Mouse (Mus musculus): ENCODE data around the gene Vhl.
A peak's percentile ranks its signal among the peaks of the same experiment; 100 is the strongest.

Vhl gene

DNA sequence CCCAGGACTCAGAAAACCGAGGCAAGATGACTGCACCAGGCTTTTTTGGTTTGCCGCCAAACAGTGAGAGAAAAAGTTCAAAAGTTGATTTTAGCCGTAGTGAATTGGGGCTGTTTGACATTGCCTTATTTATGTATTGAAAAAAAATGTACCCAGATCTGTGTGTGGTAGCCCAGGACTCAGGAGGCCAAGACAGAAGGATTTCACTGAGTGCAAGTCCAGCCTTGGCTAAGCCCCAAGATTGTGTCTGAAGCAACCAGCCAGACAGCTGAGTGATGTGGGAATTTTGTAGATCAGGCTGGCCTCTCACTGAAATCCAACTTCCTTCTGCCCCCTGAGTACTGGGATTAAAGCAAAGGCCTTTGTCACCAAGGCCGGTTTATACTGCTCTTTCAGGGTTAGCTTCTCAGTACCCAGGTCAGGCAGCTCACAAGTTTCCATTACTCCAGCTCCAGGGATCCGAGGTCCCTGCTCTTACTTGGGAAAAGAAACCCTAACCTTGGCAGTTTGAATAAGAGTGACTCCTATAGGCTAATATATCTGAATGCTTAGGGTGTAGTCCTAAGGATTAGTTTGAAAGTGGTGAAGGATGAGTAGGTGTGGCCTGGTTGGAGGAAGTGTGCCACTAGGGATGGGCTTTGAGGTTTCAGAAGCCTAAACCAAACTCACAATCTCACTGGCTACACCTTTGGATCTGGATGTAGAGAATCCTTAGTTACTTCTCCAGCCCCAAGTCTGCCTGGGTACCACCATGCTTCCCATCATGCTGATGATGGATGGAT is 1.4 kb downstream of the Vhl start:
- DNase-seq (ENCODE audit: low spot score), result peak; percentile 85

DNA sequence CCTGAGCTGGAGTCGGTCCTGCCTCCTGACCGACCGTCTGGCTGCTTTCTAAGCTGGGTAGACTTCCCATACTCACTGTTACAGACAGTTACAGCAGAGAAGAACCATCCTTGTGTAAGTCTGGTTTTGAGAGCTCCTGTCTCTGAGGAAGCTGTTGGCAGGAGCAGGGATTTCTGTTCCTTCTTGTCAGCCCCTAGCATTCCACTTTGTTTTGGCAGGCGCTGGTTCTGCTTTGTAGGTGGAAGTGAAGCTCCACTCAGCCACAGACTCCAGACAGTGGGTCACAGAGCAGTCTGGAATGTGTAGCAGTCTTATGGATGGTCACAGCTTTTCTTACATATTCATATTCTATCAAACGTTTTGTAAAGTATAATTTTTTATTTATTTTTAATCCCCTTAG is 6.6 kb downstream of the Vhl start:
- DNase-seq (ENCODE audit: low spot score), result no peak

DNA sequence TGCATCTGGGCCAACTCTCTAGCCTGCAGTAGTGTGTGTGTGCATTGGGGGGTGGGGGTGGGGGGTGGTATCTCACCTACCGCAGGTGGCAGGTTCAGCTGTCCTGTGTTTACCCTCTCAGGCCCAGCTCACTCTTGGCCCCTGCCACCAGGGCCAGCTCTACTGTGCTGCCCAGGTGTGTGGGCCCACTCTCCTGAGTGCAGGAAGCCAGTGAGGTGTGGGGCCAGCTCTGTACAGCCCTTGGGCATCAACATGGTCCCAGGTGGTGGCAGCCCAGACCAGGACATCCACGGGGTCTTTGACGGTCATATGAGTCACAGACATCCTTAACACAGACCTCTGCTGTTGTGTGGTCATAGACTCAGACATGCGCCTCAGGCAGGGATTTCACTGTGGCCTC is 9.1 kb downstream of the Vhl start:
- DNase-seq (ENCODE audit: low spot score), result no peak

DNA sequence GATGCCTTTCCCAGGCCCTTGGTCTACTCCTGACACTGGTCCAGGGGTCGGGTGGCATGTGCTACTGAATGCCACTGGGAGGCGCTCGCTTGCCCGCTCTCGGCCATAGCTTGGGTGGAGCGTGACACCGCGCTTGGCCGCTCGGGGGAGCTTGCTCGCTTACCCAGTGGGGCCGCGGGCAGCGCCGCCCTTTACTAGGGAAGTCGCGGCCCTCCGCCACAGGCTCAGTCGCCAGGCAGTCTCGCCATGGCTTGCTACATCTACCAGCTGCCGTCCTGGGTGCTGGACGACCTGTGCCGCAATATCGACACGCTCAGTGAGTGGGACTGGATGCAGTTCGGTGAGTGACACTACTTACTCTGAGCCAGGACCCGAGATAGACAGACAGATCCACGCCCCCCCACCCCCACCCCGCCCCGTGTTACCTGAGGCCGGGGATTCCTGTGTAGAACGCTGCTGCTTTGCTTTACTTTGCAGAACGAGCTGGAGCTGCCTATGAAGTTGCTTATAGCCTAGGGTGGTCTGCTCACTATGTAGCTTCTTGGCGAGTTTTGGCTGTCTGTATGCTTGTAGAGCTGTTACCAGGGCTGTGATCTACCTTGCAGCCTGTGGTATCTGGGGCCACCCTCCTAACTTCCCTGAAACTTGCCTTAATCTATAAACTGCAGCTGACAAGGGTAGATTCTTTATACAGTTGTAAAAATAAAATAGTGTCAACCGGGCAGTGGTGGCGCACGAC is 14.7 kb downstream of the Vhl start, which contains the start of gene Irak2:
Gene Irak2, plus strand, starts transcription at position 166 of the 739 bp plus-strand sequence.
- peak; percentile 97 for DNase-seq (ENCODE audit: low spot score)

DNA sequence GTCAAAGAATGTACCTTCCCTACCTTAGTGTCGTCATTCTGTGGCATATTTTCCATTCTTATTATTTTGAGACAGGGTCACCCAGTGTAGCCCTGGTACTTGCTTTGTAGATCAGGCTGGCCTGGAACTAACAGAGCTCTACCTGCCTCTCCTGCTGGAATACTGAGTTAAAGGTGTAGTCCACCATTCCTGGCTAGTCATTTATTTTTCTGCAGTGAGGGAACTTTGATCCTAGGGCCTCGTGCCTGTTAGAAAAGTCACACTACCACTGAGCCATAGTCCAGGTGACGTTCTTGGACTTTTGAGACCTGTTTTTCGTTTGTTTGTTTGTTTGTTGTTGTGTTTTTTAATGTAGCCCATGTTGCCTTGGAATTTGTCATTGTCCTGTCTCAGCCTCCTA is 15.4 kb downstream of the Vhl start:
- no peak for DNase-seq (ENCODE audit: low spot score)

DNA sequence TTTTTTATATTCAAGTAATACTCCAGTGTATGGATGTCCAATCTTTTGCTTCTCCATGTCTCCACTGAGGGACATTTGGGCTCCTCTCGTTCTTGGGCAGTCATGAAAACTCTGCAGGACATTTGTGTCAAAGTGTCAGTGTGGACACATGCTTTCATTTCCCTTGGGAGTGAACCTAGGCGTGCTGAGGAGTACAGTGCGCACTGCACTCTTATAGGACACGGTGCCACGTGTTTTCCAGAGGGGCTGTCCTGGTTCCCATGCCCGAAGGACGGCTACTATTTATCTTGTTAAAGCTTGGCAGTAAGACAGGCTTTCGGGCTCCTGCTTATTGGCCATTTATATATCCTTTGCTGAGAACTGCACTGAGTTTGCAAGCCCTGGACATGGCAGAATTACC is 18.8 kb downstream of the Vhl start:
- DNase-seq (ENCODE audit: low spot score), result no peak

DNA sequence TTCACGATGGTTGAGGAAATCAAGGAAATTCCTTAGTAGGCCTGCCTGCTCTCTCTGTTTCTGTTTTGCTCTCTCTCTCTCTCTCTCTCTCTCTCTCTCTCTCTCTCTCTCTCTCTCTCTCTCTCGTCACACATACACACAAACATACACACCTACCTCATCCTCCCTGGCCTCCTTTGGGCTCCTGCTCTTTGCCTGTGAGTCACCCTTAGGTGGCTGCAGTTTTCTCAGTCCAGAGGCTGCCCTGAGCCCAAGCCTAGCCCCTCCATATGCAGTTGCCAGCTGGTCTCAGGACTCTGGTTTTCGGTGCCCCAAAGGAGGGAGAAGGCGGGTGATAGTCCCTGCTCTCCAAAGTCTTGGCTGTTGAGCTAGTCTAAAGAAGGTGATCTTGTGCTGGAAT is 19.3 kb downstream of the Vhl start:
- no peak for DNase-seq (ENCODE audit: low spot score)

DNA sequence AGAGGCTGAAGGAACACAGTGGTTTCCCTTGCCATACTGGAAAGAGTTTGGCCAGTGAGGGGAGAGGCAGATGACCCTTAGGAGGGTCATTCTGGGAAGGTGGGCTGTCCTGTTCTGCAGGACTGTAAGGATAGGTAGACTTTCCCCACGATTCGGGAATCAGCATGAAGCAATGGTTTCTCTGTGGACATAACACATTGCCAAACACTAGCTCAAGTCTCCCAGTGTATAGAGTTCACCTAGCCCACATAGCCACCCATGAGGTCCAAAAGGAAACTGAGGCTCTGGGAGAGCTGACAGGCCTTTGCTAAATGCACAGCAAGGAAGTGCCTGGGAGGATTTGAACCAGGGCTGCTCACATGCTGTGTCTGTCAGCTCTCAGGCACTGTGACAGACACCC is 20.2 kb downstream of the Vhl start:
- peak; percentile 40 for DNase-seq (ENCODE audit: low spot score)

DNA sequence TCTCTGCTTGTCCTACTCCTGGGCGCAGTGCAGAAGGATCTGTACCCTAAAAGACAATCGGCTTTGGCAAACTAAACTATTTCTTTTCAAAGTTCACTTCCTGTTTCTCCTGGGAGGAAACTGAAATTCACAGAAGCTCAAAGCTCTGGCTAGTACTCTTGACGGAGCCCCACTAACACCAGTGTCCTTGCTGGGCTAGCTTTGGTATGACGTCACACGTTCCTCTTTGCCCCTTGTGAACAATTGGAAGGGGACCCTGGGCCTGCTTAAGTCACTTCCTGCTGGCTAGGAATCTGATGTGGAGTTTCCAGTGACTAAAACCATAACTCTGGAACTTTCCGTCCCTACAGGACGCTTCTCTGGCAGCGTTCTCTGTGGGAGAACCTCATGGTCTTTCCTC is 21.0 kb downstream of the Vhl start:
- DNase-seq (ENCODE audit: low spot score), result peak; percentile 55

DNA sequence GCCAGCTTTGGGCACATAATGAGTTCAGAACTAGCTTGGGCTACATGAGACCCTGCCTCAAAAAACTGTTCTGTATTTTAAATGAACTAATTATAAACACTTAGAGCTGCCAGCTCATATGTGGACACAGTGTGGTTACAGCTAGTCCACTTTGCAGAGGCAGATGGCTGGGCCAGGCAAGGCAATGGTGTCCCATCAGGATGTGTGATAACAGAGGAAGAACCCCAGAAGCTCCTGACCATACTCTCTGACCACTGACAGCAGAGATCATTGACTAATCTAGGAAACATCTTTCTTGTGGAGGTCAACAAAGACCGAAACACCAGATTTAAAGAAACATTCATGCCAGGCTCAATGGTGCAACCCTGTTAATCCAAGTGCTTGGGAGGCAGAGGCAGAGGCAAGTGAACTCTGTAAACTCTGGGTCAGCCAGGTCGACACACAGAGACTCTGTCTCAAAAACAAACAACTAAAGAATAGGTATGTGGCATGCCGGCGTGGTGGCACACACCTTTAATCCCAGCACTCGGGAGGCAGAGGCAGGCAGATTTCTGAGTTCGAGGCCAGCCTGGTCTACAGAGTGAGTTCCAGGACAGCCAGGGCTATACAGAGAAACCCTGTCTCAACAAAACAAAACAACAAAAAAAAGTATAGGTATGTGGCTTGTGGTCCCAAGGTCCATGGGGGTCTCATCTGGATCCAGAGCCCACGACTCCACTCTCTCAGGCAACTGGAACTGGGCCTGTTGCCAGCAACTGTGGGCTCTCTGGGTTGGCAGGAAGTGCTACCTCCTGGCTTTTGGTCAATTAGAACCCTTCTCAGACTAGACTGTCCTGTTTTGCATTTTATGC is 25.8 kb downstream of the Vhl start:
- DNase-seq (ENCODE audit: low spot score), result no peak

DNA sequence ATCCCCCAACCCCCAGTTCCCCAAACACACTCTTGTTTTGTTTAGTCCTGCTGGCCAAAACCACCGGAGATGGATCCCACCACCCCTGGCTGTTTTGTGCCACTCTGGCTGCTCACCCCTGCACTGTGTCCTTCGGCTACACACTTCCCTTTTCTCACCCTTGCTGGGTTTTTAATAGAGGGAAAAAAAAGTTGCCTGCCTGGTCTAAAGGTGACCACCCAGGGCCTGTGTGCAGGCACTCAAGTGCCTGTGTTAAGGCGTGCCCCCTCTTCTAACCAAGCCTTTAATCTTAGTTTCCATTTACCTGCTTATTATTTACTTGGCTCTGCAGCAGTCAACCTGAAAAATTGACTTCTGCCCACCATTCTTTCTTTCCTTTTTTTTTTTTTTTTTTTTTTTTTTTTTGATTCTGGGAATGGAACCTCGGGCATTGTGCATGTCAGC is 26.5 kb downstream of the Vhl start:
- no peak for DNase-seq (ENCODE audit: low spot score)

DNA sequence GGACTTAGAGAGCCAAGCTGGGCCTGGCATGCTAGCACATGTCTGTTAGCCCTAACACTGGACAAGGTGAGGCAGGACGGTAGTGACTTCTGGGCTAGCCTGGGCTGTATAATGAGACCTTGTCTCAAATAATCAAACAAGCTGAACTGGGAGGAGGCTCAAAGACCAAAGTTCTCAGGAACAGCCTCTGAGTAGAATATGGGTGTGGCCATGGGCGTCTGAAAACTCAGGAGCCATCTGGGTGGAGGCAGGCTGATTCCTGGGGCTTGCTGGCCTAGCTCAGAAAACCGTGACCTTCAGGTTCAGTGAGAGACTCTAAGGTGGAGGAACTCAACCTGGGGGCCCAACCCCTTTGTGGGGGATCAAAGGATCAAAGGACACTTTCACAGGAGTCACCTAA is 27.9 kb downstream of the Vhl start:
- DNase-seq (ENCODE audit: low spot score), result no peak

DNA sequence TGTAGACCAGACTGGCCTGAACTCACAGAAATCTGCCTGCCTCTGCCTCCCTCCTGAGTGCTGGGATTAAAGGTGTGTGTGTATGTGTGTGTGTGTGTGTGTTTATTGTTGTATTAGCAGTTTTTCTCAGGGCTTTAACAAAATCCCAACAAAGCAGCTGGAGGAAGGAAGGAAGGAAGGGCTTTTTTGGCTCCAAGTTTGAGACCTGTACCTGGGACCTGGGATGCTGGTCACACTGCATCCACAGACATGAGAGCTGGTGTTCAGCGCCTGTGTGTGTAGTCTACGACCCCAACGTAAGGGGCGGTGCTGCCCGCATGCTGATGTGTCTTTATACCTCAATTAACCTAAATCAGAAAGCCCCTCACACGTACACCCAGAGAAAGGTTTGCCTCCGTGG is 29.8 kb downstream of the Vhl start:
- no peak for DNase-seq (ENCODE audit: low spot score)

DNA sequence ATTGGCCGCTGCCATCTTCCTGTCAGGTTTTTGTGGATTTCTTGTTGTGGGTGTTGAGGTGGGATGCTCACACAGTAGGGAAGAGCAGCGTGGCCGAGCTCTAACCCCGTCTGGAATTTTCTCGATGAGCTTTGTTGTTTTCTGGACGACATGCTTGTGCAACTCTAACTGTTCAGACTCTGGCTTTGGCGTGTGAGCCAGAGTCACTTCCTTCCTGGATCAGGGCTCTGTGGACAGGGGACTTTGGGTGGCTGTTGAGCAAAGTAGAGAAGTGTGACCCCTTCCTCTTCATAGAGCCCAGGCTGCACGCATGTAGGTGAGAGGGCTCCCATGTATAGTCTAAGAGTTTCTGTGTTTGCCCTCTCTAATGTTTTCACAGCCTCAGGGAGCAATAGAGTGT is 30.3 kb downstream of the Vhl start:
- DNase-seq (ENCODE audit: low spot score), result no peak

DNA sequence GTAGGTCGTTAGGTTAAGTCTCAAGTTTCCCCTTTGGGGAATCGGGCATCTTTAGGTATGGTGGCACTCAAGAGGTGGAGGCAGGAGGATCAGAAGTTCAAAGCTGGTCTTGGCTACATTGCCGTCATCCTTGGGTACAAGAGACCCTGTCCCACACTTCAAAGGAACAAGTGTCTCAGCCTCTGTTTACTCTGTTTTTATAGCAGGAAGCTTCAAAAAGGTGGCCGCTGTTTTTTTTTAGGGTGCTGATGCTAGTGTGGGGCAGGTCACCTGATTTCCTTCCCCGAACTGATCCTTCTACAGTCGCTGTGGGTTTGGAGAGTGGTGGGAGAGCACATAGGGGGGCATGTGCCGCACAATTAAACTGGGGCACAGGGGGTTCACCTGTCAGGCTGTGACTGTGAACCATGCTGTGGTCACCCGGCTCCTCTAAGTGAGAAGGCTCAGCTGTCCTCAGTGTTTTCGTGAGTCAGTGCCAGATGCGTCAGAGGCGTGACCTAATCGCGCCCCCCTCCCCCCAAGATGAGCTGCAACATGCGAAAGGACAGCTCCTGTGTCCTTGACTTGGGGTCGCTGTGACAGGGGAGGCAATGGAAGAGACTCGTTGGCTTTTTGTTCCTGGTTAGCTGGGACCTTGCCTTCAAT is 31.1 kb downstream of the Vhl start:
- no peak for DNase-seq (ENCODE audit: low spot score)

DNA sequence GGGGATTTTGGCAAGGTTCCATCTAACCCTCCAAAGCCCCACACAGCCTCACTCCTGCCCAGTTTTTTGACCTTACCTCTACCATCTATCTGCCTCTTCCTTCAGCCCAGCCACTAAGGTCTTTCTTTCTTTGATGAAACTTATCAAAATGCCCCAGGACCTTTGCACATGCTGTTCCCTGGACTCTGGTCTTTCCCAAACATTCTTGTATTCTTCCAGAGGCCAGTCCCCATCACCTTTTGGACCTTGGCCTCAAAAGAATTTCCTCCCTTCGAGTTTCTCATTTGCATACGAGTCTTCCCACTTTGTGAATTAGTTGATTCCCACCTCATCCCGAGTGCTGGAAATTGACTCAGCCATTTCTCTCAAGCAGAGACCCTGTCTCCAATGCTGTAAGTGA is 31.7 kb downstream of the Vhl start:
- no peak for DNase-seq (ENCODE audit: low spot score)

DNA sequence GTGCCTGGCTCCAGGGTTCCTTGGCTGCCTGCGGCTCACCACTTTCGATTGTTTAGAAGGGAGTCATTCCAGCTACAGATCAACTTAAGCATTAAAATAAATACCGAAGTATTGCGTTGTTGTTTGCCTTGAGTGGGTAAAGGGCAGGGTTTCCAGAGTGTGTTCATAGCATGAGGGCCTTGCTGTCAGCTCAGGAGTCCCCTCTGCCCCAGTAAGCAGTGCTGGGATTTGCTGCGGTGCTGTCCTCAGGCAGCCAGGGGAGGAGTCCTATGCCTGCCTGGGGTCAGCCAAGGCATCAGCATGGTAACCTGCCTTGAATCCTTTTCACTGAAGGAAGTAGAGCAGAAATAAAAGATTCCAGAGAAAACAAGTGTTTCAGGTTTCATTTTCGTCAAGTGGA is 33.1 kb downstream of the Vhl start:
- peak; percentile 94 for DNase-seq (ENCODE audit: low spot score)

DNA sequence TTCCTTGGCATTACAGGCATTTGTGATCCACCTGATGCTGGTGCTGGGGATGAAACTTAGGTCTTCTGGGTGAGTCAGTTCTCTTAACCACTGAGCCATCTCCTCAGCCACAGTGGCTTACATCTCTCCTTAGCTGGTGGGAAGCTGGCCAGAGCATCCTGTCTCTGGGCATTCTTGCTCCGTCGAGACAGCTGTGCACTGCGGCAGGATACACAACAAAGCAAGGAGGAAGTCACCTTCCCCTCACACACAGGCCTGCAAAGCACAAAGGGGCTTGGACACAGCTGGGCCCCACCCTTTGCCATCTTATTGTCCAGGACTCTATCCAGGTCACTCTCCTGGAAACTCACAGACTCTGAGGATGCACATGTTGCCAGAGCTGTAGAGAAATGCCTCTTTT is 34.5 kb downstream of the Vhl start:
- DNase-seq (ENCODE audit: low spot score), result no peak

DNA sequence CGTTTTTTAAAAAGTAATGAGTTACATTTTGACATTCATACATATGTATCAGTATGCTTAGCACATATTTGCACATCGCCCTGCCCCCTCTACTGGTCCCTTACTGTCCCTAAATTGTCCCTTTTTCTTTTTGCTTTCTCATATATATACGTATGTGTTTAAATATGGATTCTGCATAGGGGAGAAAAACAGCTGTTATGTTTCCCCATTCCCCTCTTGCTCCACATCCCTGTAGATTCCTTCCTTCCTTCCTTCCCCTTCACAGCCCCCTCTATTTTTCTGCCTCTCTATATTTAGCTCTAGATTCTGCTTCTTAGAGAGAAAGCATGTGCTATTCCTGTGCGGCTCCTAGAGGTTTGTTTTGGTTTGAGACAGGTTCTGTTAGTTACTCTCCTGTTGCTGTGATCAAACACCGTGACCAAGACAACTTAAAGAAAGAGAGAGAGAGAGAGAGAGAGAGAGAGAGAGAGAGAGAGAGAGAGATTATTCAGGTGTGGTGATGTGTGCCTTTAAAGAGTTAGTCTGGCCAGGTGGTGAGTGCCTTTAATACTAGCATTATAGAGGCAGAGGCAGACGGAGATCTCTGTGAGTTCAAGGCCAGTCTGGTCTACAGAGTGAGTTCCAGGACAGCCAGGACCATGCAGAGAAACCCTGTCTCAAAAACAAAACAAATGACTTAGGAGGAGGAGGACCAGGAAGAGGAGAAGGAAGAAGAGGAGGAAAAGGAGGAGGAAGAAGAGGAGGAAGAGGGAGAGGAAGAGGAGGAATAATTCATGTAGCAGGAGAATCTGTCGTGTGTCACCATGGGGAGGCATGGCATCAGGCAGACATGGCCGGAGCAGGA is 36.1 kb downstream of the Vhl start:
- DNase-seq (ENCODE audit: low spot score), result no peak

DNA sequence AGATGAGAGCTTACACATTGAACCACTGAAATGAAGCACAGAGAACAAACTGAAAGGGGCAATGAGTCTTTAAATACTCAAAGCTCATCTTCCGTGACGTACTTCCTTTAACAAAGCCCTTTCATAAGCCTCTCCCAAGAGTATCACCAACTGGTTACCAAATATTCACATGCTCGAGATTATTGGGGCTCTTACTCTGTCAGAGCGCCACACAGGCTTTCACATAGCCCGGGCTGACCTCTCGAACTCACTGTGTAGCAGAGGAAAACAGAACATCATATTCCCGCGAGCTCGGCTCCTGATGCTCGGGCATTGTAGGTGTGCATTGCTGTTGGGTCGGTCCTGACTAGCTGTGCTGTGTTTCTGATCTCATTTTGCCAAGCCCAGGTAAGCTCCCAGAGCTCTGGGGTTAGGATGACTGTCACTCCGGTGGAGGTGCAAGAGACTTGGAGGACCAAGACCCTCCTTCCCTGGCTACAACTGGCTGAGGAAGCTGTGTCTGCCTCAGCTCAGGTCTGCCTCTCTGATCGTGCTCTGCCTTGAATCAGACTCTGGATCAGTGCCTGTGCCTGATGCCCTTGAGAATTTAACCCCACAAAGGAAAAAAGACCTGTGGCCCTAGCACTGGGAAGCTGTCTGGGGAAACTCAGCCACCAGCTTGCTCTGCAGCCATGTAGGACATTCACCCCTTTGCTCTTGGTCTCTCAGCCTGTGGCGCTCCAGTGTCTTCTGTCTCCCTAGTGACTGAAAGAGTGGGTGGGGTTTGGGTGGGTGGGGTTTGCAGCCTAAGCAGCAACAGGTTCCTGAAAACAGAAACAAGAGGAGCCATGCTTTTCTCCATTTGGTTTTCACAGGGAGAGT is 37.0 kb downstream of the Vhl start:
- no peak for DNase-seq (ENCODE audit: low spot score)

All from adipocyte (in vitro differentiated cells).